Mouse (Mus musculus) liver, embryonic 11.5 days (tissue): ENCODE data around the gene 4930404H24Rik. TPM values are rescaled to one million over a fixed set of nuclear protein-coding genes. Genes with fewer than 3 reads are reported as not detected.

ENCODE experiments used
- ATAC-seq: fragments of 200-750 bp; cut with Nextera tagmentation; replicated peaks from 2 replicates; pipeline ENCODE4 v1.8.0; 2017; ENCODE audit warnings: moderate number of reproducible peaks, mild to moderate bottlenecking, moderate TSS enrichment, moderate library complexity; ENCODE audit not compliant: low FRiP score
- DNase-seq: peaks from one replicate; pipeline ENCODE4 v3.0.0-alpha.2; 2017; ENCODE audit warnings: low spot score
- H3K27ac ChIP-seq: fragments of 300-500 bp; sonication (generic); 2 replicates; pipeline ENCODE4 v1.5.1; 2014; ENCODE audit warnings: mild to moderate bottlenecking, low read depth, low read length, control low read depth
- H3K27me3 ChIP-seq: fragments of 300-500 bp; sonication (generic); replicated peaks from 2 replicates; pipeline ENCODE4 v1.6.1; 2014; ENCODE audit warnings: low read length, mixed read lengths; ENCODE audit not compliant: control insufficient read depth, insufficient read depth
- H3K36me3 ChIP-seq: fragments of 300-500 bp; sonication (generic); 2 replicates; pipeline ENCODE4 v1.6.1; 2014; ENCODE audit warnings: mild to moderate bottlenecking, low read length, moderate library complexity, mixed read lengths; ENCODE audit not compliant: control insufficient read depth, insufficient read depth
- H3K4me1 ChIP-seq: fragments of 300-500 bp; sonication (generic); replicated peaks from 2 replicates; pipeline ENCODE4 v1.6.1; 2014; ENCODE audit warnings: low read length, mixed read lengths; ENCODE audit not compliant: control insufficient read depth, insufficient read depth
- H3K4me2 ChIP-seq: fragments of 300-500 bp; sonication (generic); 2 replicates; pipeline ENCODE4 v1.6.1; 2014; ENCODE audit warnings: mild to moderate bottlenecking, control low read depth, moderate library complexity
- H3K4me3 ChIP-seq: fragments of 300-500 bp; sonication (generic); 2 replicates; pipeline ENCODE4 v1.5.1; 2014; ENCODE audit warnings: low read depth, low read length, control low read depth
- H3K9ac ChIP-seq: fragments of 300-500 bp; sonication (generic); 2 replicates; pipeline ENCODE4 v1.6.1; 2014; ENCODE audit warnings: low read depth, low read length, control low read depth
- H3K9me3 ChIP-seq: fragments of 300-500 bp; sonication (generic); 2 replicates; pipeline ENCODE4 v1.6.1; 2016; ENCODE audit warnings: low read length, inconsistent platforms, mixed read lengths; ENCODE audit not compliant: control insufficient read depth
- WGBS: fragments of 180-500 bp; shearing (Covaris S2); extraction: QIAGEN DNeasy Blood & Tissue Kit; methylation state at CpG from one replicate; pipeline ENCODE4 v1.1.7; 2014; 5-methylcytosine and 5-hydroxymethylcytosine counted together
- polyA plus RNA-seq: library from polyadenylated mRNA; unstranded; fragments of >200 nt; fragmentation: Nextera tagmentation; extraction: Ambion mirVana; gene quantifications from 2 replicates; pipeline ENCODE4 v1.2.1, GENCODE M21; 2014

The 4930404H24Rik gene
- polyA plus RNA-seq, 1 experiment from 2014 or later: not detected

GRCm38 (mm10) chr2:153448519-153448918 is 44.1 kb upstream of the 4930404H24Rik start:
- H3K4me1 ChIP-seq: peaks cover 26% of the 10 kb centered on the region
- H3K9me3 ChIP-seq: no peaks in the 10 kb centered on the region
- no peak for ATAC-seq
- no peak overlapping the region for H3K4me3 ChIP-seq
- DNase-seq: no peak
- H3K9ac ChIP-seq: no peak overlapping the region
- no peak overlapping the region for H3K27ac ChIP-seq
- no peaks in the 10 kb centered on the region for H3K36me3 ChIP-seq
- H3K27me3 ChIP-seq: no peaks in the 10 kb centered on the region
- no peak overlapping the region for H3K4me2 ChIP-seq
- 78% methylated on average over 6 of the region's 6 CpGs for WGBS

GRCm38 (mm10) chr2:153453961-153454759 is 38.4 kb upstream of the 4930404H24Rik start:
- Histone ChIP-seq H3K27me3 (no peaks in the 10 kb centered on the region), H3K9me3 (no peaks in the 10 kb centered on the region), H3K9ac (peak overlapping the region; percentile 34; the same call in 1 of the 2 replicates), H3K4me3 (no peak overlapping the region), H3K27ac (peak overlapping the region; percentile 89), H3K36me3 (no peaks in the 10 kb centered on the region), H3K4me1 (peaks cover 55% of the 10 kb centered on the region), H3K4me2 (peak overlapping the region; percentile 45)
- peak; percentile 90 for ATAC-seq
- 49% methylated on average over 12 of the region's 12 CpGs for WGBS
- DNase-seq: no peak

DNA sequence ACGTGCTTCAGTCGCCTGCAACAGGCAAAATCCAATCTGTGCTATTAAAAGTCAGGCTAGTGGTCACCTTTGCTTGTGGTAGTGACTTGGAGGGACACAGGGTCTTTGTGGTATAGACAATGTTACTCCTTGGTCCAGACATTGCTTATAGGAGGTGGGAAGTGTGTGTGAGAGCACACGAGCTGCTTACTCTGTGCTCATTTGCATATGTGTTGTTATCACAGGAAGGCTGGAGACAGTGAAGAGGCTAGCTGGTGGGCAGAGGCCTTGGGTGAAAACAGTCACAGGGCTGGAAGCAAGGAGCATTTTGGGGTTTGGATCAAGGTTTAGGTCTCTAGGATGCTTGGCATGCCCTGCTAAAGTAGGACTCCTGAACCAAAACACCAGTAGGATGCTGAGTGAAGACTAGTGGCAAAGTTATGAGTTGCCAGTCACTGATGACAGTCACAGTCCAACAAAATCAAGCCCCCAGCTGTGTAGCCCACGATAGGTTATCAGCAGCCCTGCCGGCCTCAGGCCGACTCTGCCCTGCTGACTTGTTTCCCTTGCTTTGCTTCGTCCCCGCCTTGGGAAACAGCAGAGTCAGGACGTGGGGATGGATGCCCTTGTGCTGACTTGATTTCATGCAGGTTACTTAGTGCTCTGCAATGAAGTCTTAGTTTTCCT is 37.6 kb upstream of the 4930404H24Rik start:
- peak overlapping the region; percentile 45 for H3K4me2 ChIP-seq
- WGBS: 36% methylated on average over 9 of the region's 9 CpGs
- peak; percentile 81 for ATAC-seq

GRCm38 (mm10) chr2:153457467-153457866 is 35.1 kb upstream of the 4930404H24Rik start:
- Histone ChIP-seq H3K4me1 (peaks cover 55% of the 10 kb centered on the region), H3K4me3 (no peak overlapping the region), H3K27me3 (no peaks in the 10 kb centered on the region), H3K36me3 (no peaks in the 10 kb centered on the region; the same call in 1 of the 2 replicates), H3K9me3 (no peaks in the 10 kb centered on the region), H3K4me2 (no peak overlapping the region), H3K27ac (peak overlapping the region; percentile 32; the same call in 1 of the 2 replicates), H3K9ac (no peak overlapping the region)
- no peak for DNase-seq
- WGBS: 29% methylated on average over 4 of the region's 4 CpGs
- no peak for ATAC-seq

More for the DNA sequence above, 37.6 kb upstream of the 4930404H24Rik start:
- Histone ChIP-seq H3K4me1 (peaks cover 55% of the 10 kb centered on the region), H3K4me3 (no peak overlapping the region), H3K36me3 (no peaks in the 10 kb centered on the region), H3K27me3 (no peaks in the 10 kb centered on the region), H3K9ac (peak overlapping the region; percentile 34; the same call in 1 of the 2 replicates), H3K9me3 (no peaks in the 10 kb centered on the region), H3K27ac (peak overlapping the region; percentile 89)
- DNase-seq: no peak

GRCm38 (mm10) chr2:153458022-153458441 is 34.6 kb upstream of the 4930404H24Rik start:
- DNase-seq: no peak
- WGBS: 42% methylated on average over 3 of the region's 3 CpGs
- Histone ChIP-seq H3K9ac (no peak overlapping the region), H3K4me3 (no peak overlapping the region), H3K27me3 (no peaks in the 10 kb centered on the region), H3K4me1 (peaks cover 53% of the 10 kb centered on the region), H3K36me3 (peaks cover 4% of the 10 kb centered on the region; the same call in 1 of the 2 replicates), H3K4me2 (no peak overlapping the region), H3K27ac (peak overlapping the region; percentile 66; the same call in 1 of the 2 replicates), H3K9me3 (no peaks in the 10 kb centered on the region)
- no peak for ATAC-seq

DNA sequence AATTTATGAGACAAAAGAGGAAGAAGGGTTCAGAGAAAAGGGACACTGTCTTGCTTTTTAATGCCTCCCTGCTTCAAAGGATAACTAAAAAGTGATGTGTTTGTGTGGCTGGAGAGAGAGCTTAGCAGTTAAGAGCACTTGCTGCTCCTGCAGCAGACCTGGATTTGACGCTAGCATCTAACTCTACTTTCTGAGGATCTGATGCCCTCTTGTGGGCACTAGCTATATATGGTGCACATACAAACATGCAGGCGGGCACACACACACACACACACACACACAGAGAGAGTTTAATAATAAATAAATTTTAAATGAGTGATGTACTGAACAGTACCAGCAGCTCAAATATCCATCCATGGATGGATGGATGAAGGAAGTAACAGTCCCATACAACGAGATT is 29.3 kb upstream of the 4930404H24Rik start:
- ATAC-seq (no peak), DNase-seq (no peak)
- Histone ChIP-seq H3K9ac (no peak overlapping the region), H3K9me3 (no peaks in the 10 kb centered on the region), H3K27ac (no peak overlapping the region), H3K4me1 (peaks cover 7% of the 10 kb centered on the region), H3K36me3 (peaks cover 8% of the 10 kb centered on the region), H3K4me3 (no peak overlapping the region), H3K4me2 (no peak overlapping the region), H3K27me3 (no peaks in the 10 kb centered on the region)
- WGBS: 87% methylated on average over 3 of the region's 3 CpGs

DNA sequence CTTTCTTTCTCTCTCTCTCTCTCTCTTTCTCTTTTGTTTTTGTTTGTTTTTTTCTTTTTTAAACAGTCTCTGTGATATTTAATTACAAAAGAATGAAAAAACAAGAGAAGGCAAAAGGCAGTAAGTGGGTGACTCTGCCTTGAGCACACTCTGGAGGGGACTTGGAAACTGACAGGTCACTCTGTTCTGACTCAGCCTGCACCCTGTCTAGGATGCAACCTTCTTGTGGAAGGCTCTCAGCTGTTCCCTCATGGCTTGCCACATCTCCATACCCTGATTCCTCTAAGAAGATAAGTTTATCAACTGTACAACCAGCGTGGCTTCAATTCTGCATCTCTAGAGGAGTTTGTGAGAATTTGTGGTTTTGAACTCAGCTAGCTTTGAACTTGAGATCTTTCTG is 25.2 kb upstream of the 4930404H24Rik start:
- no peaks in the 10 kb centered on the region for H3K27me3 ChIP-seq
- H3K9ac ChIP-seq: no peak overlapping the region
- H3K36me3 ChIP-seq: peaks cover 8% of the 10 kb centered on the region
- H3K9me3 ChIP-seq: no peaks in the 10 kb centered on the region
- H3K4me2 ChIP-seq: no peak overlapping the region
- H3K27ac ChIP-seq: no peak overlapping the region
- DNase-seq (no peak), ATAC-seq (no peak)
- no peak overlapping the region for H3K4me3 ChIP-seq
- WGBS: 46% methylated on average over 1 of the region's 1 CpGs
- 0 out of 2 replicates have a peak, but pooled peaks cover 2% of the 10 kb centered on the region for H3K4me1 ChIP-seq

GRCm38 (mm10) chr2:153469317-153469716 is 23.3 kb upstream of the 4930404H24Rik start:
- H3K9me3 ChIP-seq: no peaks in the 10 kb centered on the region
- no peak overlapping the region for H3K4me2 ChIP-seq
- 65% methylated on average over 2 of the region's 2 CpGs for WGBS
- no peaks in the 10 kb centered on the region for H3K36me3 ChIP-seq
- DNase-seq (no peak), ATAC-seq (0 out of 2 replicates have a peak, but pooled peaks have one; percentile 16)
- no peaks in the 10 kb centered on the region for H3K27me3 ChIP-seq
- 0 out of 2 replicates have a peak, but pooled peaks cover 2% of the 10 kb centered on the region for H3K4me1 ChIP-seq
- H3K27ac ChIP-seq: 0 out of 2 replicates have a peak overlapping the region, but pooled peaks have one; percentile 28
- no peak overlapping the region for H3K9ac ChIP-seq
- H3K4me3 ChIP-seq: no peak overlapping the region
